Mouse (Mus musculus): ENCODE data around the gene Galk2. TPM values are rescaled to one million over a fixed set of nuclear protein-coding genes. Genes with fewer than 3 reads are reported as not detected.

The Galk2 gene
- polyA plus RNA-seq, 1 experiment from 2014 or later, result 35.2 TPM

GRCm38 (mm10) chr2:125870159-125870558, 11.2 kb downstream of the Galk2 start:
- Histone ChIP-seq H3K27me3 (ENCODE audit: control insufficient read depth, insufficient read depth, low read length) (no peaks in the 10 kb centered on the region), H3K4me2 (no peak overlapping the region), H3K4me3 (ENCODE audit: low read depth, low read length) (no peak overlapping the region), H3K9me3 (replicated peaks; ENCODE audit: control insufficient read depth, low read length) (no peaks in the 10 kb centered on the region), H3K27ac (ENCODE audit: low read depth, low read length) (no peak overlapping the region), H3K36me3 (ENCODE audit: control insufficient read depth, insufficient read depth, low read length) (no peaks in the 10 kb centered on the region), H3K4me1 (ENCODE audit: control insufficient read depth, insufficient read depth, low read length) (peaks cover 3% of the 10 kb centered on the region), H3K9ac (ENCODE audit: low read depth, low read length) (no peak overlapping the region)
- no peak for ATAC-seq (replicated peaks; ENCODE audit: insufficient number of reproducible peaks, low FRiP score, low TSS enrichment)
- WGBS (ENCODE audit: insufficient replicate concordance), result 83% methylated on average over 3 of the region's 3 CpGs

- ATAC-seq (replicated peaks; ENCODE audit: insufficient number of reproducible peaks, low FRiP score, low TSS enrichment), result no peak
- WGBS (ENCODE audit: insufficient replicate concordance), result 78% methylated on average over 4 of the region's 4 CpGs
Observed at GRCm38 (mm10) chr2:125885891-125886576, 27.1 kb downstream of the Galk2 start.

GRCm38 (mm10) chr2:125893096-125893495, 34.2 kb downstream of the Galk2 start:
- Histone ChIP-seq H3K4me2 (no peak overlapping the region), H3K4me1 (ENCODE audit: control insufficient read depth, insufficient read depth, low read length) (no peaks in the 10 kb centered on the region), H3K9ac (ENCODE audit: low read depth, low read length) (no peak overlapping the region), H3K36me3 (ENCODE audit: control insufficient read depth, insufficient read depth, low read length) (no peaks in the 10 kb centered on the region), H3K9me3 (replicated peaks; ENCODE audit: control insufficient read depth, low read length) (no peaks in the 10 kb centered on the region), H3K4me3 (ENCODE audit: low read depth, low read length) (no peak overlapping the region), H3K27ac (ENCODE audit: low read depth, low read length) (no peak overlapping the region), H3K27me3 (ENCODE audit: control insufficient read depth, insufficient read depth, low read length) (no peaks in the 10 kb centered on the region)
- no peak for ATAC-seq (replicated peaks; ENCODE audit: insufficient number of reproducible peaks, low FRiP score, low TSS enrichment)
- 51% methylated on average over 6 of the region's 6 CpGs for WGBS (ENCODE audit: insufficient replicate concordance)

More at GRCm38 (mm10) chr2:125885891-125886576, 27.1 kb downstream of the Galk2 start:
- H3K4me3 ChIP-seq (ENCODE audit: low read depth, low read length), result no peak overlapping the region
- H3K9ac ChIP-seq (ENCODE audit: low read depth, low read length), result no peak overlapping the region
- no peaks in the 10 kb centered on the region for H3K36me3 ChIP-seq (ENCODE audit: control insufficient read depth, insufficient read depth, low read length)
- no peaks in the 10 kb centered on the region for H3K9me3 ChIP-seq (replicated peaks; ENCODE audit: control insufficient read depth, low read length)
- no peak overlapping the region for H3K27ac ChIP-seq (ENCODE audit: low read depth, low read length)
- no peaks in the 10 kb centered on the region for H3K4me1 ChIP-seq (ENCODE audit: control insufficient read depth, insufficient read depth, low read length)
- H3K4me2 ChIP-seq, result no peak overlapping the region
- H3K27me3 ChIP-seq (ENCODE audit: control insufficient read depth, insufficient read depth, low read length), result no peaks in the 10 kb centered on the region

- H3K9ac ChIP-seq (ENCODE audit: low read depth, low read length), result no peak overlapping the region
- H3K9me3 ChIP-seq (replicated peaks; ENCODE audit: control insufficient read depth, low read length), result no peaks in the 10 kb centered on the region
- H3K4me3 ChIP-seq (ENCODE audit: low read depth, low read length), result no peak overlapping the region
- no peak overlapping the region for H3K4me2 ChIP-seq
- no peaks in the 10 kb centered on the region for H3K4me1 ChIP-seq (ENCODE audit: control insufficient read depth, insufficient read depth, low read length)
- no peaks in the 10 kb centered on the region for H3K36me3 ChIP-seq (ENCODE audit: control insufficient read depth, insufficient read depth, low read length)
- WGBS (ENCODE audit: insufficient replicate concordance), result 91% methylated on average over 4 of the region's 4 CpGs
- no peaks in the 10 kb centered on the region for H3K27me3 ChIP-seq (ENCODE audit: control insufficient read depth, insufficient read depth, low read length)
- no peak for ATAC-seq (replicated peaks; ENCODE audit: insufficient number of reproducible peaks, low FRiP score, low TSS enrichment)
- no peak overlapping the region for H3K27ac ChIP-seq (ENCODE audit: low read depth, low read length)
Observed at GRCm38 (mm10) chr2:125895099-125895498, 36.2 kb downstream of the Galk2 start.

- Histone ChIP-seq H3K4me2 (no peak overlapping the region), H3K36me3 (ENCODE audit: control insufficient read depth, insufficient read depth, low read length) (no peaks in the 10 kb centered on the region), H3K9me3 (replicated peaks; ENCODE audit: control insufficient read depth, low read length) (no peaks in the 10 kb centered on the region), H3K27ac (ENCODE audit: low read depth, low read length) (no peak overlapping the region), H3K4me1 (ENCODE audit: control insufficient read depth, insufficient read depth, low read length) (peaks cover 6% of the 10 kb centered on the region), H3K4me3 (ENCODE audit: low read depth, low read length) (no peak overlapping the region), H3K9ac (ENCODE audit: low read depth, low read length) (no peak overlapping the region), H3K27me3 (ENCODE audit: control insufficient read depth, insufficient read depth, low read length) (no peaks in the 10 kb centered on the region)
- no peak for ATAC-seq (replicated peaks; ENCODE audit: insufficient number of reproducible peaks, low FRiP score, low TSS enrichment)
- WGBS (ENCODE audit: insufficient replicate concordance), result 85% methylated on average over 3 of the region's 3 CpGs
Observed at GRCm38 (mm10) chr2:125896355-125896754, 37.4 kb downstream of the Galk2 start.

GRCm38 (mm10) chr2:125900797-125901410, 42.0 kb downstream of the Galk2 start:
- Histone ChIP-seq H3K4me2 (no peak overlapping the region), H3K9me3 (replicated peaks; ENCODE audit: control insufficient read depth, low read length) (no peaks in the 10 kb centered on the region), H3K27me3 (ENCODE audit: control insufficient read depth, insufficient read depth, low read length) (no peaks in the 10 kb centered on the region), H3K36me3 (ENCODE audit: control insufficient read depth, insufficient read depth, low read length) (no peaks in the 10 kb centered on the region), H3K27ac (ENCODE audit: low read depth, low read length) (peak overlapping the region; percentile 76), H3K9ac (ENCODE audit: low read depth, low read length) (no peak overlapping the region), H3K4me3 (ENCODE audit: low read depth, low read length) (no peak overlapping the region), H3K4me1 (ENCODE audit: control insufficient read depth, insufficient read depth, low read length) (peaks cover 6% of the 10 kb centered on the region)
- ATAC-seq (replicated peaks; ENCODE audit: insufficient number of reproducible peaks, low FRiP score, low TSS enrichment), result peak; percentile 98
- WGBS (ENCODE audit: insufficient replicate concordance), result 45% methylated on average over 6 of the region's 6 CpGs

GRCm38 (mm10) chr2:125901426-125901825, 42.5 kb downstream of the Galk2 start:
- Histone ChIP-seq H3K27me3 (ENCODE audit: control insufficient read depth, insufficient read depth, low read length) (no peaks in the 10 kb centered on the region), H3K9ac (ENCODE audit: low read depth, low read length) (no peak overlapping the region), H3K9me3 (replicated peaks; ENCODE audit: control insufficient read depth, low read length) (no peaks in the 10 kb centered on the region), H3K27ac (ENCODE audit: low read depth, low read length) (0 out of 2 replicates have a peak overlapping the region, but pooled peaks have one; percentile 76), H3K4me2 (no peak overlapping the region), H3K4me3 (ENCODE audit: low read depth, low read length) (no peak overlapping the region), H3K4me1 (ENCODE audit: control insufficient read depth, insufficient read depth, low read length) (peaks cover 6% of the 10 kb centered on the region), H3K36me3 (ENCODE audit: control insufficient read depth, insufficient read depth, low read length) (no peaks in the 10 kb centered on the region)
- no peak for ATAC-seq (replicated peaks; ENCODE audit: insufficient number of reproducible peaks, low FRiP score, low TSS enrichment)
- 85% methylated on average over 3 of the region's 3 CpGs for WGBS (ENCODE audit: insufficient replicate concordance)

- H3K9me3 ChIP-seq (replicated peaks; ENCODE audit: control insufficient read depth, low read length), result no peaks in the 10 kb centered on the region
- no peak overlapping the region for H3K4me3 ChIP-seq (ENCODE audit: low read depth, low read length)
- no peak overlapping the region for H3K4me2 ChIP-seq
- no peak overlapping the region for H3K27ac ChIP-seq (ENCODE audit: low read depth, low read length)
- WGBS (ENCODE audit: insufficient replicate concordance), result 77% methylated on average over 4 of the region's 4 CpGs
- no peaks in the 10 kb centered on the region for H3K36me3 ChIP-seq (ENCODE audit: control insufficient read depth, insufficient read depth, low read length)
- no peak overlapping the region for H3K9ac ChIP-seq (ENCODE audit: low read depth, low read length)
- no peak for ATAC-seq (replicated peaks; ENCODE audit: insufficient number of reproducible peaks, low FRiP score, low TSS enrichment)
- H3K4me1 ChIP-seq (ENCODE audit: control insufficient read depth, insufficient read depth, low read length), result no peaks in the 10 kb centered on the region
- no peaks in the 10 kb centered on the region for H3K27me3 ChIP-seq (ENCODE audit: control insufficient read depth, insufficient read depth, low read length)
Observed at GRCm38 (mm10) chr2:125906407-125907066, 47.6 kb downstream of the Galk2 start.

Data from heart, embryonic 11.5 days (tissue).